Mouse (Mus musculus): ENCODE measurements around the gene Nrf1. TPM values are rescaled to one million over a fixed set of nuclear protein-coding genes. Genes with fewer than 3 reads are reported as not detected.

Nrf1 gene
- polyA plus RNA-seq, 2 experiments, result 31.2 to 33.1 TPM

GRCm38 (mm10) chr6:30085351-30085750 is 37.6 kb downstream of the Nrf1 start:
- TF ChIP-seq EP300 (IDR thresholded peaks at IDR 0.05; ENCODE audit: low read depth) (no peak), CTCF (IDR thresholded peaks at IDR 0.05; ENCODE audit: low read depth) (no peak)
- Histone ChIP-seq H3K4me2 (ENCODE audit: low read depth) (no peak overlapping the region), H3K36me3 (replicated peaks; ENCODE audit: control insufficient read depth, insufficient read depth, low read depth) (peaks cover 5% of the 10 kb centered on the region), H3K4me3 (ENCODE audit: insufficient read depth in 1 of 2, low read depth in 2 of 2, low read length in 2 of 2) (no peak overlapping the region), H3K9ac (replicated peaks) (no peak overlapping the region), H3K4me1 (replicated peaks; ENCODE audit: control insufficient read depth in 2 of 2, insufficient read depth in 2 of 2, low read length in 1 of 2) (peaks cover 2 to 6% of the 10 kb centered on the region in 2 experiments; a peak in 3 of 4 replicates), H3K27me3 (ENCODE audit: control insufficient read depth, insufficient read depth, low read length) (no peaks in the 10 kb centered on the region), H3K27ac (no peak overlapping the region), H3K9me3 (ENCODE audit: control insufficient read depth, low read length) (no peaks in the 10 kb centered on the region)
- DNase-seq (ENCODE audit: low read depth in 3 of 3, low spot score in 3 of 3) (no peak), ATAC-seq (ENCODE audit: insufficient read depth) (no peak)
- 44% methylated on average over 2 of the region's 2 CpGs for WGBS (ENCODE audit: insufficient replicate concordance)

- Histone ChIP-seq H3K9ac (replicated peaks) (no peak overlapping the region), H3K27me3 (ENCODE audit: control insufficient read depth, insufficient read depth, low read length) (no peaks in the 10 kb centered on the region), H3K27ac (no peak overlapping the region), H3K4me2 (ENCODE audit: low read depth) (no peak overlapping the region), H3K4me3 (ENCODE audit: insufficient read depth in 1 of 2, low read depth in 2 of 2, low read length in 2 of 2) (no peak overlapping the region), H3K36me3 (replicated peaks; ENCODE audit: control insufficient read depth, insufficient read depth, low read depth) (peaks cover 33% of the 10 kb centered on the region), H3K9me3 (ENCODE audit: control insufficient read depth, low read length) (no peaks in the 10 kb centered on the region), H3K4me1 (replicated peaks; ENCODE audit: control insufficient read depth in 2 of 2, insufficient read depth in 2 of 2, low read length in 1 of 2) (peaks cover 2 to 6% of the 10 kb centered on the region in 2 experiments; a peak in 3 of 4 replicates)
- no peak for DNase-seq (ENCODE audit: low read depth in 3 of 3, low spot score in 3 of 3)
- 79% methylated on average over 4 of the region's 4 CpGs for WGBS (ENCODE audit: insufficient replicate concordance)
- ATAC-seq (ENCODE audit: insufficient read depth), result no peak
- TF ChIP-seq CTCF (IDR thresholded peaks at IDR 0.05; ENCODE audit: low read depth), result no peak
These were observed 43.4 kb downstream of the Nrf1 start for GRCm38 (mm10) chr6:30091221-30091620.

- WGBS (ENCODE audit: insufficient replicate concordance), result 88% methylated on average over 6 of the region's 6 CpGs
- ATAC-seq (ENCODE audit: insufficient read depth) (no peak), DNase-seq (ENCODE audit: low read depth in 3 of 3, low spot score in 3 of 3) (no peak)
- H3K4me1 ChIP-seq (replicated peaks; ENCODE audit: control insufficient read depth in 2 of 2, insufficient read depth in 2 of 2, low read length in 1 of 2), result peaks cover 2 to 6% of the 10 kb centered on the region in 2 experiments; a peak in 3 of 4 replicates
- TF ChIP-seq CTCF (IDR thresholded peaks at IDR 0.05; ENCODE audit: low read depth) (no peak), EP300 (IDR thresholded peaks at IDR 0.05; ENCODE audit: low read depth) (no peak)
- H3K9ac ChIP-seq (replicated peaks), result no peak overlapping the region
- H3K36me3 ChIP-seq (replicated peaks; ENCODE audit: control insufficient read depth, insufficient read depth, low read depth), result peaks cover 41% of the 10 kb centered on the region
- H3K27me3 ChIP-seq (ENCODE audit: control insufficient read depth, insufficient read depth, low read length), result no peaks in the 10 kb centered on the region
- no peaks in the 10 kb centered on the region for H3K9me3 ChIP-seq (ENCODE audit: control insufficient read depth, low read length)
- H3K4me3 ChIP-seq (ENCODE audit: insufficient read depth in 1 of 2, low read depth in 2 of 2, low read length in 2 of 2), result no peak overlapping the region
- no peak overlapping the region for H3K27ac ChIP-seq
- no peak overlapping the region for H3K4me2 ChIP-seq (ENCODE audit: low read depth)
These were observed 45.0 kb downstream of the Nrf1 start for GRCm38 (mm10) chr6:30092816-30093215.

- H3K9ac ChIP-seq (replicated peaks), result no peak overlapping the region
- no peak overlapping the region for H3K27ac ChIP-seq
- DNase-seq (ENCODE audit: low read depth in 3 of 3, low spot score in 3 of 3), result no peak
- H3K9me3 ChIP-seq (ENCODE audit: control insufficient read depth, low read length), result no peaks in the 10 kb centered on the region
- 80% methylated on average over 12 of the region's 12 CpGs for WGBS (ENCODE audit: insufficient replicate concordance)
- no peak for ATAC-seq (ENCODE audit: insufficient read depth)
- H3K4me2 ChIP-seq (ENCODE audit: low read depth), result no peak overlapping the region
- H3K4me1 ChIP-seq (replicated peaks; ENCODE audit: control insufficient read depth in 2 of 2, insufficient read depth in 2 of 2, low read length in 1 of 2), result no peaks in the 10 kb centered on the region
- H3K36me3 ChIP-seq (replicated peaks; ENCODE audit: control insufficient read depth, insufficient read depth, low read depth), result peaks cover 56% of the 10 kb centered on the region
- H3K4me3 ChIP-seq (ENCODE audit: insufficient read depth in 1 of 2, low read depth in 2 of 2, low read length in 2 of 2), result no peak overlapping the region
- no peak for TF ChIP-seq EP300 (IDR thresholded peaks at IDR 0.05; ENCODE audit: low read depth)
- TF ChIP-seq CTCF (IDR thresholded peaks at IDR 0.05; ENCODE audit: low read depth), result no peak
- H3K27me3 ChIP-seq (ENCODE audit: control insufficient read depth, insufficient read depth, low read length), result no peaks in the 10 kb centered on the region
These were observed 54.1 kb downstream of the Nrf1 start for GRCm38 (mm10) chr6:30101773-30102415.

GRCm38 (mm10) chr6:30106091-30106490 is 58.3 kb downstream of the Nrf1 start:
- peaks cover 44% of the 10 kb centered on the region for H3K36me3 ChIP-seq (replicated peaks; ENCODE audit: control insufficient read depth, insufficient read depth, low read depth)
- H3K27ac ChIP-seq, result no peak overlapping the region

More at GRCm38 (mm10) chr6:30106091-30106490, 58.3 kb downstream of the Nrf1 start:
- H3K9ac ChIP-seq (replicated peaks), result no peak overlapping the region
- H3K27me3 ChIP-seq (ENCODE audit: control insufficient read depth, insufficient read depth, low read length), result no peaks in the 10 kb centered on the region
- no peaks in the 10 kb centered on the region for H3K4me1 ChIP-seq (replicated peaks; ENCODE audit: control insufficient read depth in 2 of 2, insufficient read depth in 2 of 2, low read length in 1 of 2)
- H3K4me2 ChIP-seq (ENCODE audit: low read depth), result no peak overlapping the region
- WGBS (ENCODE audit: insufficient replicate concordance), result 85% methylated on average over 2 of the region's 2 CpGs
- TF ChIP-seq CTCF (IDR thresholded peaks at IDR 0.05; ENCODE audit: low read depth) (no peak), EP300 (IDR thresholded peaks at IDR 0.05; ENCODE audit: low read depth) (no peak)
- H3K9me3 ChIP-seq (ENCODE audit: control insufficient read depth, low read length), result no peaks in the 10 kb centered on the region
- DNase-seq (ENCODE audit: low read depth in 3 of 3, low spot score in 3 of 3), result no peak
- no peak for ATAC-seq (ENCODE audit: insufficient read depth)
- H3K4me3 ChIP-seq (ENCODE audit: insufficient read depth in 1 of 2, low read depth in 2 of 2, low read length in 2 of 2), result no peak overlapping the region

Measured in liver, embryonic 14.5 days (tissue).